Mouse (Mus musculus): Measurements from ENCODE around the gene Prrt2.

- TF ChIP-seq CTCF (IDR thresholded peaks at IDR 0.05; ENCODE audit: control insufficient read depth, insufficient read depth, insufficient read length) = no peak
- no peak for TF ChIP-seq MYOD1 (IDR thresholded peaks at IDR 0.05; ENCODE audit: control insufficient read depth, insufficient read length, low read depth)
- no peak for TF ChIP-seq FOSL1 (IDR thresholded peaks at IDR 0.05; ENCODE audit: insufficient read depth, low read length, poor library complexity, severe bottlenecking)
- TF ChIP-seq MAX (IDR thresholded peaks at IDR 0.05) = no peak
- TF ChIP-seq CEBPB (IDR thresholded peaks at IDR 0.05; ENCODE audit: low read depth) = no peak
- no peak for TF ChIP-seq USF1 (IDR thresholded peaks at IDR 0.05; ENCODE audit: low read depth)
These were observed 4.5 kb downstream of the Prrt2 start for GRCm38 (mm10) chr7:127016486-127016938.
